Mouse (Mus musculus) embryo, embryonic 9.5 days (tissue): ENCODE measurements around the gene Lamtor2.

Source experiments
- DNase-seq: peaks from one replicate; pipeline ENCODE4 v3.0.0-alpha.2; 2017; ENCODE audit errors: extremely low spot score

The Lamtor2 gene

DNA sequence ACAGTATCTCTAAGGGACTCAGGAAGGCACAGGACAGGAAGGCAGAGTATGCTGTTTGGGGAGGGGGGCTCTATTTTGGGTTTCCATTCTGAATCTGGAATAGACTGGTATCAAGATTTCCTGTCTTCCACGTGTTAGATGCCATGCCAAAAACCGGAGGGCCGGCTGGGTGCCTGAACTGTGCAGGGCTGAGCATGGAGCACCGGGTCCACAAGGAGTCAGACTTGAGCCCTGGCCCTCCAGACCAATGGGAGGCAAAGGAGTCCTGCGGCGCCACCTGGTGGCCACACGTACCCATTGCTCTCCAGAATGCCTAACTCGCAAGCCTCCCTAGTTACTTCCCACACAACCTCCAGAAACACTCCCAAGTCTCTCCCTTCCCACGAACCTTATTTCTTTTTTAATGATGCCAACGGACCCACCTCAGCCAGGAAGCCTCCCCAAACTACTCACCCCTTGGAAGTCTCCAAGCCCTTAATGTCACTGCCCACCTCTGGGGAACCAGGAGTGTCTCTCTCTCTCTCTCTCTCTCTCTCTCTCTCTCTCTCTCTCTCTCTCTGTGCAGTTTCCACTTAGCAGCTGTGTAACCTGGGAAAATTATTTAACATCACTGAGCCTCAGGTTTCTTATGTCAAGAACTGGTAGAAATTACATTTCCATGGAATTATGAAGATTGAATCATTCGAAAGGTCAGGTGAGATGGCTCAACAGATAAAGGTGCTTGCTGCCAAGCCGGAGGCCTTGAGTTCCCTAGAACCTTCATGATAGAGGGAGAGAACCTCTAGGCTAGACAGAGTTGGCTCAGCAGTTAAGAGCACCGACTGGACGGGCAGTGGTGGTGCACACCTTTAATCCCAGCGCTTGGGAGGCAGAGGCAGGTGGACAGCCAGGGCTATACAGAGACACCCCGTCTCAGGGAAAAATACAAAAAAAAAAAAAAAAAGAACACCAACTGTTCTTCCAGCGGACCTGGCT is 26.4 kb downstream of the Lamtor2 start:
- peak; percentile 88 for DNase-seq

DNA sequence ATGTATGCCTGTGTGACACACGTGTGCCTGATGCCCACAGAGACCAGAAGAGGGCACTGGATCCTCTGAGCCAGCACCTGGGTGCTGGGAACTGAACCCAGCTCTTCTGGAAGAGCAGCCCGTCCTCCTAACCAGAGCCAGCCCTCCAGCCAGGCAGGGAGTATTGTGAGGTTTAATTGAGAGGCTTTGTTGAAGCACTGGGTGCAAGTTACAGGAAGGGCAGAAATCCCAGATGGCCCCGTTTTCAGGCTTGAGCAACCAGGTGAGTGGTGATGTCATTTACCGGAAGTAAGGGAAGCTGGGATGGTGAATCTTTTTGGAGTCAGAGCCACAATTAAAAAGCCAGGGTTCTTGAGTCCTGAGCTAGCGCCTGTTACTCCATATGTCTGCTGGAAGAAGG is 27.9 kb downstream of the Lamtor2 start:
- DNase-seq: no peak

DNA sequence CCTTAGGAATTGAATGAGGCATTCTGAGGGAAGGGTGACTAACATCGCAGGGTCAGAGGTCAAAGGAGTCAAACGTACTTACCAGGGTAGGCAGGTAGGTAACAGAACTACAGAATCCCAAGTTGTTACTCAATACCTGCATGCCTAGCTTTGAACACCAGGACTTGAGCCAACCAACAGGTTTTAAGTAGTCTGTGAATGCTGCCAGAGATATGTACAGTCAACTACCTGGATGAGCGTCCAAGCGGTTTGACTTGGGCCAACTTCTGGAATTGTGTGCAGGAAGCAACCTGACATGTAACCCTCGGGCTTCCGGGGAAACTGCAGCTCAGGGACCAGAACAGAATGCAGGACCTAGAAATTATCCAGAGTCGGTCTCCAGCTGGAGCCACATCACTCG is 29.8 kb downstream of the Lamtor2 start:
- no peak for DNase-seq

DNA sequence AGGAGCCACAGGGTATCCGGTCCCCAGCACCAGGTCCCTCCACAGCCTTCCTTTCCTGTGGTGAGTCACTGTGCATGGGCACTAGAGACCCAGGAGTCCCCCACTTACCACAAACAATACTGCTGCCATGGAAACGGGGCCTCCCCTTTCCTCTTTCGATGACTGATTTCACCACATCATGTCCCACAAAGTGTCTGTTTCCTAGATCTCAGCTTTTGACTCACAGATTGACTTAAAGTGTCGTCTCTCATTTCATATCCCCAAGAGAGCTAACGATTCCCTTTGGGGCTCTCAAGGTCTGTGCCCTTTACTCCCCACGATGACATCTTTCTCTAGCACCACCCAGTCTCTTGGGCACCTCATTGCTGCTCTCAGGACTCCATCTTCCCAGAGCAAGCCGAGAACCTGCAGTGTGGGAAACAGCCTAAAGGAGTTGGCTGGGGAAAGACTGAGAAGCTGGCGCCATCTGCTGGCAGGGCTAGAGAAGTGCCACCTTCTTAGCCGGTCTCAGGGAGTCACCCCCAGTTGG is 31.0 kb downstream of the Lamtor2 start:
- peak; percentile 76 for DNase-seq

DNA sequence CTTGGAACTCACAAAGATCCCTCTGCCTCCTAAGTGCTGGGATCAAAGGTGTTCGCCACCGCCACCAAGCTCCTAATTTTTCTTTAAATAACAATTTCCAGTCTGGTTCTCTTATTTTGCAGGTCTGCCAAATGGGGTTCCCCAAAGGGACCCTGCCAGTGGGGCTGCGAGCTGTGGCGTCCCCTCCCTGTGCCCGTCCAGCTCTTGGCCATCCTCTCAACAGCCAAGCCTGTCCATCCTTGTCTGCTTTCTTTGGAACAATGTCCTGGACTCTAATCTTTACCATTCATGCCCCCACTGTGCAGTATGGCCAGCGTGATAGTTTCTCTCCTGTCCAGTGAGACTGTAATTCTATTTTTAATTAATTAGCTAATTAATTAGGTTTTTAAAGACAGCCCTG is 31.7 kb downstream of the Lamtor2 start:
- DNase-seq: no peak

DNA sequence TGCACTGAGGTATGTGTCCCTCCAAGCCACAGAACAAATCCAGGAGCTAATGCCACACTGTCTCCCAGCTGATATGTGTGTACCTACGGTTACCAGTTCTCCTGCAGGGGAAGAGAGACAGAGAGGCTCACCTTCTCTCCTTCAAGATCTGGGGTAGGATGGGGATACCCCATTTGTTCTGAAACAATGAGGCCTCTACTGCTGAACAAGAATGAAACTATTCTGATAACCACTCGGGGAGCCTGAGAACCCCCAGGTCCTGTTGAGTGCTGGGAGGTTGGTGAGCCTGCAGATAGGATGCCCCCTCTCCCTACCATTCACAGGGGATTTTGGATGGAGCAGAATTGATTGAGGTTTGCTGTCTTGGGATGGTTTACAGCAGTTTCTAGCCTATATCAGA is 32.8 kb downstream of the Lamtor2 start:
- no peak for DNase-seq

DNA sequence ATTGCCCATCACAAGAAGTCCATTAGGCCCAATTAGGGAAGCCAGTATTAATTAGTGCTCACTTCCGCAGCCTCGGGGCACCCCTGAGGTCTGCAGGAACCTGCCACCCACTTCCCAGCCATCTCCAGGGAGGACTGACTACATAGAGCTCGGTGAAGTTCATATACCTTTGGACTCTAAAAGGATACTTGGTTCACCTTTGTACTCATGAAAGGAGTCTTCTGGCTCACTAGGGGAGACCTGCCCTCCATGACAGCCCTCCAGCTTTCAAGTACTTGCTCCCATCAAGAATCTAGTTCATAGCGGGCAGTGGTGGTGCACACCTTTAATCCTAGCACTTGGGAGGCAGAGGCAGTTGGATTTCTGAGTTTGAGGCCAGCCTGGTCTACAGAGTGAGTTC is 34.5 kb downstream of the Lamtor2 start:
- DNase-seq: no peak

DNA sequence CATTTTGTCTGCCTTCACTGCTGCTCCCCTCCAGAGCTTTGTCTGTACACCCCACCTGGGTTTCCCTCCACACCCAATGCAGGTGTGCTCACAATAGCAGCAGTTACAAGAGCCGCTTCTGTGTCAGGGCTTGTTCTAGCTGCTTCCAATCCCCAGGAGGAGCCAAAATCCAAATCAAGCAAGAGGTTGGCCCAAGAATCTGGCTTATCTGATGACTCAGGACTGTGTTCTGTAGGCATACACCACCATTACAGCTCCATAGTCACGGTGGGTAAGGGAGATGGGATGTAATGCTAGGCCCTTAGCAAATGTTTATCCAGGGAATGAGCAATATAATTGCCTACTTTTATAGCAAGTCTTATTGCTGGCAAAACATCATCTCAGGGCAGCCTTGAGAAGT is 36.5 kb downstream of the Lamtor2 start:
- no peak for DNase-seq

DNA sequence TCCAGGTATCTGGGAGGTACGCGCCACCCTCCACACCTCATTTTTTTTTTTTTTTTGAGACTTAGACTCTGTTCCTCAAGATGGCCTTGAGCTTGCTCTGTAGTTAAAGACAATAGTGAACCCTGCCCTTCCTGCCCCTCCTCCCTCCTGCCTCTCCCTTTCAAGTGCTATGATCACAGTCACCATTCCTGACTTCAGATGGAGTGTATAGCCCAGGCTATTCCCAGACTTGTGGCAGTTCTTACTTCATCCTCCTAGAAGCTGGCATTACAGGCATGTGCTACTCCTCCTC is 37.8 kb downstream of the Lamtor2 start:
- DNase-seq: no peak

DNA sequence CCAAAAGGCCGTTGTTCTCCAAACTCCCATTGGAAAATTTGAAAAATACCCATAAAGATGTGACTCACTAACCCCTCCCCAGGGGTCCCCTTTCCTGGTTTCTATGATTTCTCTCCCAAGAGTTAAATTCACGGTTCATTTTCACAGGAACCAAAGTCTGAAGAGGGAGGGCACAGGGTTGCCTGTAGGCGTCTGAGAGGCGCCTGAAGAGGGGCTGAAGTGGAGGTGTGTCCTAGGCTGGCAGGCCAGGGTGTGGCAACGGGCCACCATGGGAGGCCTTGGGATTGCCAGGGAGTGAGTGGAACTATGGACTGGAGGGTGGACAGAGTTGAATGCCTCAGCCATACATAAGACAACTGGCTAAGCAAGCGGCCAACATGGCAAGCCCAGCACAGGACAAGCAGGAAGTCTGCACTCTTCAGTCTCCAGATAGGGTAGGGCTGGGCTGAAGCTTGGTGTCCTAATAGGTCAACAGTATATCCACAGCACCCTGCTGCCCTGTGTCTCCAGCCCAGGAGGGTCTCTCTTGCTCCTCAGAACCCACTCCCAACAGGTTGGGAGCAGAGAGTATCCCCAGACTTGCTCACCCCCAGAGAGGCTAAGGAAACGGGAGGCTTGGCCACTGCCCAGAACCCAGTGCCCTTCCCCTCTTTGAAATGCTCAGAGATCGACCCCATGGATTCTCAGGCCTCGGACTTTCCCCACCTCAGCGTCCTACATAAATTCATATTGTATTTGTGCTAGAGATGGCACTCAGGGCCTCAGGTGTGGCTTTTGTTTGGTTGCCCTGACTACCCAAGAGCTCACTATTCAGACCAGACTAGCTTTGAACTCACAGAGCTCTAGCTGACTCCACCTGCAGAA is 38.4 kb downstream of the Lamtor2 start:
- no peak for DNase-seq

DNA sequence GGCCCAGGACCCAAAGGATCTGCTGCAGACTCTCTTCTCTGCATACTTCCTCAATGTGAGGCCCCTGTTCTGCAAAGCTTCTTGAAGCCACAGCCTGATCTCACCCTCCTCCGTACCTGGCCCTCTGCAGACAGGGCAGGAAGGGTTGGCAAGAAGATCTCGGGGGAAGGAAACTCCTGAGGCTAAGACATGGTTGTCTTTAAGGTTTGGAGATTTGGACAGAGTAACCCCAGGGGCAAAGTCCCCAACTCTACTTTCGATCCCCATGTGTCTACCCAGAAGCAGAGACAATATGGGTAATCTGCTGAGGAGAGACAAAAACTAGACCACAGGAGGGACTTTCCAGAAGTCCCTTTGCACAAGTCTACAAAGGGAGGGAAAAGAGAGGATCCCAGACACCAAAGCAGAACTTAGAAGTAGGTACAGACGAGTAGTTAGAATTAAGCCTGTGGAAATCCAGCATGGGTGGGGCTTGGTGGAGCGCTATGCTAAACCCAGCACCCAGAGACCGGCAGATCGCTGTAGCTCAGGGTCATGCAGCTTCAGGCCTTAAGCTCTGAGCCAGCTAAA is 39.2 kb downstream of the Lamtor2 start:
- no peak for DNase-seq

DNA sequence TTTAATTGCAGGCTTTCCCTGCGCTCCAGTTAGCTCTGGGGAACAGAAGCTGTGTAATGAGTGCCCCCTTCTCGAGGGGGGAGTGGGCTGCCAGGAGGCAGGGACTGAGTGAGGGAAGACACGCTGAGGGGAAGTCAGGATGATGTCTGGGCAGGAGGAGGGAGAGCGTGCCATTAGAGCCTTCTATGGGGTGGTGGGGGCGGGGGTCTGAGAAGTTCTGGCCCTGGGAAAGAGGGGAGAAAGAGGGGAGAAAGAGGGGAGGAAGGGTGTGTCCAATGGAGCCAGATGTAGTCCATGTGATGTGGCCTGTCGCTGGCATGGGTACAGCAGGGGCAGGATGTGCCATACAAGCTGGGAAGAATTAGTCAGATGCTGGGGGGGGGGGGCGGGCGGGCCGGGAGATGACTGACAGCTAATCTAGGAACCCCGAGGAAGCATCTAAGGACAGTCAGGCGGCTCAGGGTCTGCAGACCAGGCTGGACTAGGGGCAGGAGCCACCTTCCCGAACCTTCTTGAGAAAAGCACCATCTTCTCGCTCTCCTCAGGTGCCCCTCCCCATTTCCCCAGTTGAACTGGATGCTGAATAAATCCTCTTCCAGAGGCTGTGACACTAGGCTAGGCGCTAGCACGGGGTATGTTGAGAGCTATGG is 39.9 kb downstream of the Lamtor2 start:
- DNase-seq: no peak

DNA sequence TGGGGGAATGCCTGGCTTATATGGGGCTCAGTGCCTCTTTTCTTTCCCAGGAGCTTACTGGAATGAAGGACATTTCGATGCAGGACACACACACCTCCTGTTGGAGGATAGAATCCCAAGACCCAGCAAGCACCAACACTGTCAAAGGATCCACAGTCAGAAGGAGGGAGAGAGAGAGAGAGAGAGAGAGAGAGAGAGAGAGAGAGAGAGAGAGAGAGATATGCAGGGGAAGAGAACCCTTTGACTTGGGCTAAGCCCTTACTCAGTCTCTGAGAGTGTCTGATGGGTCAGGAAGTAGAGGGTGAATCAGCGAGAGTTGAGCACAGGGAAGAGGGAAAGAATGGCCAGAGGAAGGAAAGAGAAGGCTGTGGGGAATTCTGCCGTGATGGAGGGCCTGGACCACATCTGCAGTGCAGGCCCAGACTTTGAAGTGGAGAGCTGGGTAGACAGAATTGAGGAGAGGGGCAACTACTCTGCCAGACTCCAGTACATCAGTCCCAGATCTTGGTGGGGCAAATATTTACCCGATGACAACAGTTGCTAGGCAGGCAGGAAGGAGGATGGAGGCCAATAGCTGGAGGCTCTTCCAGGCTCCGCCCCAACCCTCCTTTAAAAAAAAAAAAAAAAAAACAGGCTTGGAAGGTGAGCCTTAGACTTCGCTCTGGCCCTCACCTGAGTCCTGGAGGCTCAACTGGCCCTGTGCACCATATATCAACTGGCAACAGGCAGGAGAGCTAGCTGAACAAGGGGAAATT is 40.6 kb downstream of the Lamtor2 start:
- no peak for DNase-seq

DNA sequence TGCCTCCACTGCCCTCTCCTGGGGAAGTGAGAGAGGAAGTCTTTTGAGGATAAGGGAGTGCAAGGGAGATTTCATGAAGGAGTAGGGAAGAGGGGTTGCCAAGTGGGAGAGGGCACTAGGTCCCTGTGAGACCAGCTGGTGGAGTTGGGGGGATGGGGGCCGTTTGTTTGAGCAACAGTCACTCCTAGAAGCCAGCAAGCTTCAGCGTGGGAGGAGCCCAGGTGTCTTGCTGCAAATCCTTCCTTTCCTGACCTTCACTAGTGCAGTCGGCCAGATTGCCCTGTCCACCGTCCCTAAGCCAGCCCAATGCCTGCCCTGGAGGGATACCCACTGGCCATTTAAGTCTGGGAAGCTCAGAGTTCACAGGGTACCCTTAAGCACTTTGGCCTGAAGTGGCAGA is 41.3 kb downstream of the Lamtor2 start:
- no peak for DNase-seq

DNA sequence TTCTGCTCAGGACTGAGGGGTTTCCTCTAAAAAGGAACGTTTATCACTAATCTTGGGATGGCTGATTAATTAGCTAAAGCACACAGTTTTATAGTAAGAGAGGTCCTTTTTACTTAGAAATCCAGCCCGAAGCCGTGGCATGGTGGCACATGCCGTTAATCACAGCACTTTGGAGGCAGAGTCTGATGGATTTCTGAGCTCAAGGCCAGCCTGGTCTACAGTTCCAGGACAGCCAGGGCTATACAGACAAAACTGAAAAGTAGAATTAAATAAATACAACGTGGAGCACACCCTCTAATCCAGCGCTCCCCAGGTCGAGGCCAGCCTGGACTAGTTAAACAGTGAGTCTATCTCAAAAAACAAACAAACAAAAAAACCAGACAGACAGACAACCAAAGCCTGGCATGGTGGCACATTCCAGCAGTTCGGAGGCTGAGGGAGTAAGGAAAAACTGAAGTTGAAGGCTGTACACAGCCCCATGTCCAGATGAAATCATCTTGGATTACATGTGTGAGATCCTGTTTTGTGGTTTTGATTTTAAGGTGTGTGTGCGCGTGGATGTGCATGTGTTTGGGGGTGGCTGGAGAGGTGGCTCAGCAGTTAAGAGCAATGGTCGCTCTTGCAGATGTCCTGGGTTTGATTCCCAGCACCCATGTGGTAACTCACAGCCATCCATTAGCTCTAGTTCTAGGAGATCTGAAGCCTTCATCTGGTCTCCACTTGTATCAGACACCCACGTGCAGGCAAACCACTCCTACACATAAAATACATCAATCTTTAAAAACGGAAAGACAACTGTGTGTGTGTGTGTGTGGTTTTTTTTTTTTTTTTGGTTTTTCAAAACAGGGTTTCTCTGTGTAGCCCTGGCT is 42.2 kb downstream of the Lamtor2 start:
- no peak for DNase-seq

DNA sequence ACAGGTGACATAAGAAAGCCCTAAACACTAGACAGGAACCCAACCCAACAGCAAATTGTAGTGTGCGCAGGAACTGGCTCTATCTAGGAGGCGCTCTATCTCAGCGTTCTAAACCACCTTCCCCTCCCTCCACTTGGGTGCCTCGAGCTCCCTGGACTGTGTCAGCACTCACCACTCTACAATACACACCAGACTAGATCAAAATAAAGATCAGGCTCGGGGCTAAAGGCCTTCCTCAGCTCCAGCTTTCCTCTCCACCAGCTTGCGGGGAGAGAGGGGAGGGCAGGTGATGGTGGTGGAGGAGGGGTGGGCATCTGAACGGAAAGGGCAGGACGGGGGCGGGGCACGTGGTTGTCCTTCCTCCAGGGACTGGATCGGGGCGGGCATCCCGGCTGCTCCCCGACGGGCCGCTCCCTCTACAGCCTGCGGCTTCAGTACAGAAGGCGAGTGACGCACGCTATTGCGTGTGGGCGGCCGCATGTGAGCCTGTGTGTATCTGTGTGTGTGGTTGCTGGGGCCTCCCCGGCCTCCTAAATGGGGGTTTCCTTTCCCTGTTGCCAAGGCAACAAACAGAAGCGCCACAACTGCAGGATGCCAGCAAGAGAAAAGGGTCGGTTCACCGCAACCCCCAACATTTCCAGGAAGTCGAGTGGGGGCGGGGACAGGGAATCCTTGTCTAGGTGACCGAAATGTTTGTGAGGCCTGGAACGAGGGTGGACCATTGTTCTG is 43.0 kb downstream of the Lamtor2 start, which contains the start of gene Lmna:
TSS of gene Lmna (minus strand) at position 265 of the 729 bp plus-strand sequence.
- DNase-seq: peak; percentile 93

DNA sequence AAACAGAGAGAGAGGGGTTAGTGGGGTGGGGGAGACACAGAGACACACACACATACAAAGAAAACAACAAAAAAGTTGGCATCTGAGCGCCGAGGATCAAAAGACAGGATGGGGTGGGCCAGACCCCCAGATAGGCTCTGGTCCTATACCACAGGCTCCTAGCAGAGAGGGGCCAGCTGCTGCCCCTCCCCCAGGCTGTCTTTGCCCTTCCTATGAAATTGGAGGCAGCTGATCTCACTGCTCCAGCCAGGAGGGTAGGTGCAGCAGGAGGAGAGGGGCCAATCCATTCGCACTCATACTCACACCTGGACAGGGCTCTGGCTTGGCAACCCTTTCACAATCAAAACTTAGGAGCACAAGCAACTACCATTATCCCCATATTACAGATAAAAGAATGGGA is 43.6 kb downstream of the Lamtor2 start:
- no peak for DNase-seq

DNA sequence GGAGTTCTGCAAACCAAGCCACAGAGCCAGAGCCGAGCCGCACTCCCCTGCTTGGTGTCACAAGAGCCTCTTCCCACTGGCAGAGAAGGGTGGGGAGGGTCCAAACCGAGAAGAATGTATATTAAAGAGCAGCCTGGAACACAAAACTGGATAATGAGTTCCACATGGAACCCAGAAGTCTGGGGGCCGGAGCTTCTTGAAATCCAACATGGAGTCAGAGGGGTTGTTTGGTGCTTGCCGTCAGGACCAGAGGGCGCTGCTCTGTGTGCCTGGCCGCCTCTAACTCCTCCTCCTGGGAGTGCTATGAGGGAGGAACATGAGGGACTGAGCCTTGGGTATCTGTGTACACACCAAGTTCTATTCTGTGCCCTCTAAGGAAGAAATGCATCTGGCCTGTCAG is 47.1 kb downstream of the Lamtor2 start:
- DNase-seq: no peak

DNA sequence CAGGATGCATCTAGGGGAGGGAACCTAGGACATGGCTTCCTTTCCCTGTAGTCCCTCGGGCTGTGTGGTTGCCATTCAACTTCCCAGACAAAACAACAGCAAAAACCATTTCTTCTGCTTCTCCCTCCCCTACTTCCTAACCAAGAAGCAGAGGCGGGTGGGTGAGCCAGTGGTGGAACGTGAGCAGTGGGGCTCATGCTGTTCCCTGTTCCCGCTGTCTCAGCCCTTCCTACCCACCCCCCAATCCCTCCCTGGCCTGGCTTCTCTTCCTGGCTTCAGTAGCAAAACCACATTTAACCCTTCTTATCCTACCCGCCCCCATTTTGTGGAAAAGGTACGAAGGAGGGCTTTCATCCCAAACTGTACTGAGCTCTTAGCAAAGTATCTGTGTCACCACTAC is 47.8 kb downstream of the Lamtor2 start:
- DNase-seq: no peak
